Mouse (Mus musculus) monocyte, adult 5-6 weeks (primary cell): ENCODE results near the gene Tspan18. TPM values are rescaled to one million over a fixed set of nuclear protein-coding genes. Genes with fewer than 3 reads are reported as not detected.

Experiments
- ATAC-seq: fragments of 153-309, 156-312 bp; replicated peaks from 2 replicates; pipeline ENCODE4 v1.8.0; 2017; ENCODE audit warnings: mild to moderate bottlenecking; ENCODE audit not compliant: low TSS enrichment, insufficient number of reproducible peaks, severe bottlenecking, poor library complexity, low FRiP score
- total RNA-seq: library from RNA; stranded (forward); fragments of 200-1000, 200-491, 200-594 nt; gene quantifications from 3 replicates; pipeline ENCODE4 v1.2.3, GENCODE M21; 2017

Gene Tspan18
- not detected in 3 replicates for total RNA-seq

DNA sequence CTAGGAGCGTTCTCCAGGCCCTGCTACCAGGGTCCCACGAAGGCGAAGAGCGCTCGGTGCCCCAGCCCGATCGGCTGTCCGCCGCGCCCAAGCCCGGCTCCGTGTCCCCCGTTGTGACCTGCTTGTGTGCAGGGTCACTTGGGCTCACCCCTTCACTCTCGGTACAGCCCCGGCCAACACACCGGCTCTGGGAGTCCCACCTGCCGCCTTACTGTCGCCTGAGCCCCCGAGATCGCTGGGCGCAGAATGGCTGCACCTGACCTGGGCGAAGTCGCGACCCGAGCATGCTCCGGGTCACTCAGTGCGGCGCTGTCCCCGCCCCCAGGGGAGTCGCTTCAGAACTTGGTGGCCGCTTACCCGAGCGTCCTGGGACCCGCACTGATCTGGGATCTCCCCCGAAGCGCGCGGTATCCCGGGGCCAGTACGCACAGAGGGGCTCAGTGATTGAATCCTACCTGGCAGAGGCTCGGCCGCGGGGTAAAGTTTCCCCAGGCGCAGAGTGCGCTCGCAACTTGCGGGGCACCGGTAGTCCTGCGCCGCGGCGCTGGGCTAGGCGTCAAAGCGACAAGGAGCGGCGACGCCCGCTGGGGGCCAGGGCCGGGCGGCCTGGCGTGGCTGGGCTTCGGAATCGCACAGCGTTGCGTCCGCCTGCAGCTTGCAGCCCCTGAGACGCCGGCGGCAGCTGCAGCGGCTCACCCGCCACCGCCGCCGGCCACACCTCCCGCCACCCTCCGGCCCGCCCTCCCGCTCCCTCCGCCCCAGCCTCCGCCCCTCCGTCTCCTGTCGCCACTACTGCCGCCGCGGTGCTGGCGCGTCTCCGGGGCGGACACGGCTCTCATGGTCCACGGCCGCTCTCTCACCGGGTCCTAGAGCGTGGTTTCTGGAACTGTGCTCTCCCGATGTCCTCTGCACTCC lies at the start of gene Tspan18:
TSS of gene Tspan18 (minus strand) at position 689 of the 915 bp plus-strand sequence.
- no peak for ATAC-seq

- ATAC-seq, result no peak
Observed at GRCm38 (mm10) chr2:93383831-93384230, 49.5 kb upstream of the Tspan18 start.

- ATAC-seq, result no peak
Observed at GRCm38 (mm10) chr2:93380680-93381089, 46.4 kb upstream of the Tspan18 start.

DNA sequence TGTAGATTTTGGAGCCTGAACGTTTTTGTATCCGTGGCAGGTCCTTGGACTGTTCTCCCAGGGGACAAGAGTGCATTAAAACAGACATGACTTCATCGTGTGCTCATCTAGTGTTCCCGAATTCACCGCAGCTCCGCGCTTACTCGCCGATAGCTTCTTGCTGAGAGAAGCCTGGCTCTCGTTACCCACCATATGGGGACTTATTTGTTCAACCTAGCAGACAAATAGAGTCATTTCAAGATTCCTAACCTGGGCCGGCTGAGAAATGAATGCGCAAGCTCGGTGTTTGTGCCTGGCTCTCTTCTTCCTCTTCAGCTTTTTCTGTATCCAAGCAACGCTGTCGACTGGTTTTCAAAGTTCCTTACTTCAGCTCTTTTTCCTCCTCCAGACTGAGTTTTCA lies 43.5 kb upstream of the Tspan18 start:
- ATAC-seq, result no peak

- ATAC-seq, result no peak
Observed at GRCm38 (mm10) chr2:93377157-93377556, 42.9 kb upstream of the Tspan18 start.

DNA sequence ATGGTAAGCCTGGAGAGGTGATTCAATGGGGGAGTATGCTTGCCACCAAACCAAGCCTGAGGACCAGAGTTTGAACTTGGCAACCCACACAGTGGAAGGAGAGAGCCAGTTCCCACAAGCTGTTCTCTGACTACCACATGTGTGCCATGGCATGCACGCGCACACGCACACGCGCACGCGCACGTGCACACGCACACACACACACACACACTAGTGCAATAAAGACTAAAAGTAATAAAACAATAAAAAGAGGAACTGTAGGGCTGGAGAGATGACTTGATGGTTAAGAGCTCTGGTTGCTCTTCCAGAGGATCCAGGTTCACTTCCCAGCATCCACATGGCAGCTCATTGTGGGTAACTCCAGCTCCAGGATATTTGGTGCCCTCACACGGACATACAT lies 38.6 kb upstream of the Tspan18 start:
- no peak for ATAC-seq

- no peak for ATAC-seq
Observed at GRCm38 (mm10) chr2:93372097-93372571, 37.8 kb upstream of the Tspan18 start.

DNA sequence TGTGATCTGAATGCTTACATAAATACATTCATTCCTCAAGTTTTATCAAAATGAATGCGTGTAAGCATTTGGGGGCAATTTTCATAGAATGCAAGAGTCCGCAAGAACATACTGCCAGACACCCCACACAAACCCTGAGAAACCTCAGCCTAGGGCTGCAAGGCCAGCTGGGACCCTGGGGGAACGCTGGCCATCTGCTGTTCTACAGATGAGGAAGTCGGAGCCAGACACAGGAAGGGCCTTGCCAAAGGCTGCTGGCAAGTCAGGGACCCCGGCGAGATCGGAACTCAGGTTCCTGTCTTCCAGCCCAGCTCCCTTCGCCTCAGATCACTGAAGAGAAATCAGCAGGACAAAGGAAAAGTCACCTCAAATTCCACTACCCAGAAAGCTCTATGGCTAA lies 34.6 kb upstream of the Tspan18 start:
- no peak for ATAC-seq

- ATAC-seq, result no peak
Observed at GRCm38 (mm10) chr2:93367962-93368361, 33.7 kb upstream of the Tspan18 start.

- ATAC-seq, result no peak
Observed at GRCm38 (mm10) chr2:93365411-93365810, 31.1 kb upstream of the Tspan18 start.

DNA sequence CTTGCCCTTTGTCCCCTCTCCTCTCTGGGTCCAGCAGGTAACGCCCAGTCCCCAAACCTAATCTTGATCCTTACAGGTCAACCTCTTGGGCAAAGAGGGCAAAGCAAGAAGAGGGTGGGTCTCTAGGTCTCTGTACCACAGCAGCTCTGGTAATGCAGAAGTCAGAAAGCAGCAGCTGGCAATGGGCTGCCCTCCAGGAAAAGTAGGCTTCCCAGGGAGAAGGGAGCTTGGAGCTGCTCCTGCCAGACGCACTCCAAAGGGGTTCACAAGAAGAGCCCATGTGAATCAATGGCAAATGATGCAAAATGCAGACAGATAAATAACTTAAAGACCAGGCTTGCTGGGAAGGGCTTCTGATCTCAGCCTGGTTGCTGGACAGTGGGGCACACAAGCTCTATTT lies 30.6 kb upstream of the Tspan18 start:
- no peak for ATAC-seq

GRCm38 (mm10) chr2:93361454-93361853 lies 27.1 kb upstream of the Tspan18 start:
- no peak for ATAC-seq

GRCm38 (mm10) chr2:93360310-93360709 lies 26.0 kb upstream of the Tspan18 start:
- no peak for ATAC-seq

DNA sequence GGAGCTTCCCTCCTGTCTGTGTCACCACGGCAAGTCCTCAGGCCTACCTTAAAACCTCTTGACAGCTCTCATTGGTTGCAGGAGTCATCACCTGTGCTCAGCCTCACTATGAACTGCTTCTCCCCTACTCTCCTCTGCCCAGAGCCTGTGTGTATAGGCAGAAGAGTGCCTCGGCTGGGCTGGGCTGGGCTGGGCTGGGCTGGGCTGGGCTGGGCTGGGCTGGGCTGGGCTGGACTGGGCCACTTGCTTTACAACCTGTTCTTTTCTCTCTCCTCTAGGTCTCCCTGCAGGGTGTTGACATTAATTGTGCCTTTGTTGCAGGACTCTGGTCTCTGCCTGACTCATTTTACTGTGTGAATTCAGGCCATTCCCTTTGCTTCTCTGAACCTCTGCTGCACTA lies 23.1 kb upstream of the Tspan18 start:
- no peak for ATAC-seq

- no peak for ATAC-seq
Observed at GRCm38 (mm10) chr2:93355845-93356244, 21.5 kb upstream of the Tspan18 start.

DNA sequence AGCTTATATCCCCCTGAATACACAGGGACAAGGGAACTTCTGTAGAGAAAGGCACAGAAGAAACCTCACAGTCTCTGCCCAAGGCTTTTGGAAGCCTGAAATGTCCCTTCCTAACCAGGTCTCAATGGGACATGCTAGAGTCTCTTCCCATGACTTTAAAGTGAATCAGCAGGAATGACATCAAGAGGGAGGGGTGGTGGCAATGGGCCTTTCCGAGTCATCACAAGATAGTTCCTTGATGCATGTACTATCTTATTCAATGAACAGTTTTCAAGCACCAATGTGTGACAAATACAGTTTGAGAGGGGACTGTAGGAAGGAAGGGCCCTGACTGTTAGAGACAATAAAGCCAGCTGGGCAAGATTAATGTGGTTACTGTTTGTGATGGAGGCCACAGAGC lies 20.3 kb upstream of the Tspan18 start:
- no peak for ATAC-seq

DNA sequence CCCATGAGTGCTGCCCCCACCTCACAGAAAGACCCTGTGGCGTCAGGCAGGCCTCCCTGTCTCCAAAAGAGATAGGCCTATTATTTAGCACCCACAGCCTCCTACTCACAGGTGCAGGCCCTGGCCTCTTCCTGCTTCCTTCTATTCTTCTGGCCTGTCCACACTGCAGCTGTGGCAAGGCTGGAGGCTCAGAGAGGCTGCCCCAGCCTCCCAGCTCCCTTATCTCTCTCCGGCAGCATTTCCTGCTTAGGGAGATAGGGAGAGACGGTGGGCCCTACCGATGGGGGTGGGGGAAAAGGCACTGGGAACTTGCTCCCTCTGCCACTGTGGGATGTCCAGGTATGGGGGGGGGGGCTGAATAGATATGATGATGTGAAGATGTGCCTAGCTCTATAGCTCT lies 19.4 kb upstream of the Tspan18 start:
- ATAC-seq, result no peak

- ATAC-seq, result no peak
Observed at GRCm38 (mm10) chr2:93352915-93353685, 18.8 kb upstream of the Tspan18 start.

- no peak for ATAC-seq
Observed at GRCm38 (mm10) chr2:93351352-93351751, 17.0 kb upstream of the Tspan18 start.

DNA sequence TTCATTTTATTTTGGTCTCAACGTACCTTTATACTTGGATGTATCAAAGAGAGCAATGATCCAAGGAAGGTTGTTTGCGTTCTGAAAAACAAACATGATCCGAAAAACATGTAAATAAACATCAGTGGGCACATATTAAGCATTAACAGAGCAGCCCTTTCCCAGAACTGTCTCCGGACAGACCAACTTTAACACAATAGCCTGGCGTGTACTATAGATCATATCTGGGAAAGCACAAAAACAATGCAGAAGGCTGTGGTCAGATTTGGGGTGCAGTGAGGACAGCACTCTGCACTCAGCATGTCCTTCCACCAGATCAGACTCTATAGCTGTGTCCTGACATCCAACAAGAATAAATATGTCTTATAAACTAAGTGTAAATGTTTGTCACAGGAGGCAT lies 12.7 kb upstream of the Tspan18 start:
- ATAC-seq, result no peak
